Mouse (Mus musculus): ENCODE measurements around the gene Lenep.

DNA sequence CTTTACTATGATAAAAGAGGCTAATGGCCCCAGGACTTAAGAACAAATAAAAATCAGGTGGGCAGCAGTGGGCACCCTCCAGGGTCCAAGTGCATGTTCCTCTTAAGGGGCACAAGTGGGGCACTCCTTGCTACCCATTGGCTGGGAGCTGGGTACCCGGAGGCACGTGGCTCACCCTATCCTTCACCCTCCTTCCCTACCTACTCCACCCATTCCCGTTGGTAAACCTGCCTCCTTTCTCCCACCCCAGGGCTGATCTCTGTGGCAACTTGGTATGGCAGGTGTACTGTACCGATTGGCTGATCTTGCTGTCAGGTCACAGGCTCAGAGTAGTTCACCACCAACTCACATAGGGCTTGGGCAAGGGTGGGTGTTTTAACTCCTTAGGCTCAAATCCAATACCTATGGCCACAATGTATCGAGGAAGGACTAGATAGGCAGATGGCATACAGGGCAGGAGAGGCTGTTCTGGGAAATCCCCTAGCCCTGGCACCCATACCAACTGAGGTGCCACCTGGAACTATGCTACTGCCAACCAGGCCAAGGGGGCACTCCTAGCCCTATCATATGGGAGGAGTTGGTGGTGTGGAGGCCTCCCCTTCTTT, 18.8 kb downstream of the Lenep start:
- TF ChIP-seq CTCF (IDR thresholded peaks at IDR 0.05; ENCODE audit: borderline replicate concordance, extremely low read depth, insufficient read depth, insufficient read length) (no peak), POLR2A (IDR thresholded peaks at IDR 0.05; ENCODE audit: borderline replicate concordance, extremely low read depth, insufficient read depth, insufficient read length, poor library complexity, severe bottlenecking) (no peak)

Measured in brain, embryonic 14.5 days (tissue).